Mouse (Mus musculus) CD4-positive helper T cell, adult 2 months (primary cell): ENCODE measurements around the gene Zfp784.
"Not testable (repeated sequence)": the region's sequence is repeated elsewhere in the genome, so short reads cannot be mapped to it uniquely, and the experiment has no call there.

ENCODE experiments used
- DNase-seq: peaks from one replicate; pipeline ENCODE4 v3.0.0-alpha.2; 2012; ENCODE audit warnings: low read depth, missing footprints, low spot score

The Zfp784 gene

GRCm38 (mm10) chr7:5038109-5038732 is at the start of gene Zfp784:
Gene Zfp784 (minus strand): TSS chr7:5038446.
- DNase-seq: peak; percentile 96

- DNase-seq: no peak
These were observed 49.6 kb upstream of the Zfp784 start for GRCm38 (mm10) chr7:5087886-5088285.

- no peak for DNase-seq
These were observed 48.7 kb upstream of the Zfp784 start for GRCm38 (mm10) chr7:5086921-5087440.

- no peak for DNase-seq
These were observed 47.3 kb upstream of the Zfp784 start for GRCm38 (mm10) chr7:5085512-5085911.

- DNase-seq: no peak
These were observed 45.3 kb upstream of the Zfp784 start for GRCm38 (mm10) chr7:5083325-5084105.

- no peak for DNase-seq
These were observed 43.7 kb upstream of the Zfp784 start for GRCm38 (mm10) chr7:5081939-5082338.

GRCm38 (mm10) chr7:5081241-5081640 is 43.0 kb upstream of the Zfp784 start:
- no peak for DNase-seq

- DNase-seq: no peak
These were observed 42.6 kb upstream of the Zfp784 start for GRCm38 (mm10) chr7:5080815-5081214.

GRCm38 (mm10) chr7:5080010-5080751 is 41.9 kb upstream of the Zfp784 start, which contains the start of gene Epn1:
Gene Epn1 (plus strand): TSS chr7:5080235.
- DNase-seq: peak; percentile 98

- not testable (repeated sequence) for DNase-seq
These were observed 41.2 kb upstream of the Zfp784 start for GRCm38 (mm10) chr7:5079365-5080009.

- DNase-seq: no peak
These were observed 38.7 kb upstream of the Zfp784 start for GRCm38 (mm10) chr7:5076931-5077330.

GRCm38 (mm10) chr7:5074984-5075383 is 36.7 kb upstream of the Zfp784 start:
- no peak for DNase-seq

GRCm38 (mm10) chr7:5073586-5073985 is 35.3 kb upstream of the Zfp784 start:
- DNase-seq: no peak

- no peak for DNase-seq
These were observed 26.6 kb upstream of the Zfp784 start for GRCm38 (mm10) chr7:5064886-5065285.

- peak; percentile 95 for DNase-seq
These were observed 24.2 kb upstream of the Zfp784 start for GRCm38 (mm10) chr7:5062360-5063001.

GRCm38 (mm10) chr7:5061774-5062359 is 23.6 kb upstream of the Zfp784 start, which contains the start of gene U2af2:
Gene U2af2 (plus strand): TSS chr7:5062143.
- peak; percentile 96 for DNase-seq

GRCm38 (mm10) chr7:5060944-5061773 is 22.9 kb upstream of the Zfp784 start:
- DNase-seq: peak; percentile 98

- peak; percentile 81 for DNase-seq
These were observed 22.0 kb upstream of the Zfp784 start for GRCm38 (mm10) chr7:5060239-5060731.

- no peak for DNase-seq
These were observed 21.2 kb upstream of the Zfp784 start for GRCm38 (mm10) chr7:5059421-5059820.
